Mouse (Mus musculus) mesoderm, embryonic 11.5 days (tissue): ENCODE measurements around the gene Sdhb.
A peak's percentile ranks its signal among the peaks of the same experiment; 100 is the strongest.

Experiments used
- DNase-seq: peaks from one replicate; pipeline ENCODE4 v3.0.0-alpha.2; 2012; ENCODE audit warnings: low read depth, low spot score

Gene Sdhb

DNA sequence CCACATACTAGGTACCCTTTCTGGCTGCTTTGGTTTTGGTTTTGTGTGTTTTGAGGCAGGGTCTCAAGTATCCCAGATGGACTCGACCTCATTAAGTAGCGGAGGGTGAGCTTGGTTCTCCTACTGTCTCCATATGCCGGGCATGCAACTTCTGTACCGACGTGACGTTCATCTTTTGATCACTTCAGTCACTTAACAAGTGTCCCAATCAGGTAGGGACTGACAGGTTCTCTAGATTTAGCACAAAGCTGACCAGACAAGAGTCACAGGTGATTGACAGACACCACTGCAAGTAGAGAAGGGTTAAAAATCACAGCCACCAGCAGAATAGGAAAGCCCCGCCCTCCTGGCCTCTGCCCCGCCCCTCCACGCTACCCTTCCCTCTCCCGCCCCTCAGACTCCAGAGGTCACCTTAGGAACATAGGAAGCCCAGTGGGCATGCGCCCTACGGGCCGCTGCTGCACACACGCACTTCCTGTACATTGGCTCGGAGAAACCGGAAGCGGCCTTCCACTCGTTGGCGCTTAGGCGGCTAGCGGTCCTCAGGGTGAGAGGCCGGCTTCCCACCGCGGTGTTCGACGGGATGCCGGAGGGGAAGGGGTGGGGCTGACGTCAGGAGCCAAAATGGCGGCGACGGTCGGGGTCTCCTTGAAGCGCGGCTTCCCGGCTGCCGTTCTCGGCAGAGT, at the start of gene Sdhb:
Sdhb (plus strand) TSS at position 423 of the 686 bp plus-strand sequence.
- DNase-seq: peak; percentile 99

DNA sequence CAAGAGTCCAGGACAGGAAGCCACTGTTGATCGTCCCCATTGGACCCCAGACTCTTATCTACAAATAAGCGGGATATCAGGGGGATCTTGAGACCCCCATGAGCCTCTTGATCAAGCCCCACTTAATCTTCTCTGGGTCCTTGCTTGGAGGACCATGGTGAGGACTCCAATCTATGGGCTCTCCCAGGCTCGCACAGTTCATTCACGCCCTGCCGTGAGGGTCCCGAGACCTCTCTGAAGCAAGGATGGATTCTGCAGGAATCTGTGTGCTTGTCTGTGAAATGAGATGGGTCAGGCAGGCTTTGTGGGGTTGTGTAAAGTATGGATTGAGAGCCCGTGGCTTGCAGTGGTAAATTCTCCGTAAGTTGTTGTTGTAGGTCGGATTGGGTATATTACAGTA, 49.6 kb upstream of the Sdhb start:
- no peak for DNase-seq

DNA sequence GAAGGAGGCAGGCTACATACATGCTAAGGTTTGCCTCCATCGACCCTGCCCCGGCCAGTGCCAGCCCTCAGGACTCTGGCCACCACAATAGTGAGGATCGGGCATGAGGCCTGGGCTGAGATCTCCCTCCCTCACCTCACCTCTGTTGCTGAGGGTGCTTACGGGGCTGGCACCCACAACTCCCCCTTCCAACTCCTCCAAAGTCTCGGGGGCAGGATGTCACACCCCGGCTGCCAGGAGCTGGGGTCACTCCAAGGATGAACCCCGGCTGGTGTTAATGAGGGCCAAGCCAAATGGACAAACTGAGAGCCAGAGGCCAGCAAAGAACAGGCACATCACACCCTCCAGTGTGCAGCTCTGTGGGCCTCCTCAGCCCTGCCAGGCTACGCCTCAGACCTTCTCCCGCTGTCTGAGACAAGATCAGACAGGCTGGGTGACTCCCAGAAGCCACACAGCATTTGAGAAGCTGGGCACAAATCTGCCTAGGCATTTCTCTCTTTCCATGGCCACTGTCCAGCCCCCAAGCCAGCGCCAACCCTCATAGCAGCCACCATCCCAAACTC, 48.7 kb upstream of the Sdhb start:
- DNase-seq: no peak

DNA sequence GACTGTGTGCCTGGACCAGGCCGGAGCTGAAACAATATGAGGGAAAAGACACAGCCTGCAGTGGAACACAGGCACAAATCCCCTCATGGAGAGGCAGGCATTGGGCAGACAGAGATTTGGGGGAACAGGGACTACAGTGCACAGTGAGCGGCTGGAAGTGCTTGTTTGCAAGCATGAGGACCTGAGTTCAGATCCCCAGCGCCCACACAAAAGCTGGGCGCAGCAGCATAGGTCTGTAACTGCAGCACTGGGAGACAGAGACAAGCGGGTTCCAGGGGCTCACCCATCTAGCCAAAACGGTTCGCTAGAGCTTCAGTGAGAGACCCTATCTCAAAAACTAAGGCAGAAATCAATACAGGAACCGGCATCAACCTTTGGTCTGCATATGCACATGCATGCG, 47.4 kb upstream of the Sdhb start:
- no peak for DNase-seq

DNA sequence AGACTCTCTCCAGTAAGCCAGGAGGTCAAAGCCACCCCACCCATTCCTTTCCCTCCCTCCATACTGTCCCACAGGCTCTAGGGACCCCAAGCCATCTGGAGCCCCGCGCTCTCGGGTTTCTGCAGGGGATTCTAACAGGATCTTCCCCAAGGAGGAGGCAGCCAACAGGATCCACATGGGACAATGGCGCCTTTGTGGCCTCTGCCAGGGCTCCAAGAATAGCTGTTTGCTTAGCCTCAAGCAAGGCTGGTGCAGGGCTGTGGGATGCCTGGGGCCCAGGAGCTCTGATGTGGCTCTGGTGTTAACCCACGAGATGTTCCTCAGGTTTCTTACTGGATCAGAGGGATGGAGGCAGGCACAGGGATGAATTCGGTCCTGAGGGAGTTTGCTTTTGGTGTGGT, 46.3 kb upstream of the Sdhb start:
- DNase-seq: peak; percentile 61

DNA sequence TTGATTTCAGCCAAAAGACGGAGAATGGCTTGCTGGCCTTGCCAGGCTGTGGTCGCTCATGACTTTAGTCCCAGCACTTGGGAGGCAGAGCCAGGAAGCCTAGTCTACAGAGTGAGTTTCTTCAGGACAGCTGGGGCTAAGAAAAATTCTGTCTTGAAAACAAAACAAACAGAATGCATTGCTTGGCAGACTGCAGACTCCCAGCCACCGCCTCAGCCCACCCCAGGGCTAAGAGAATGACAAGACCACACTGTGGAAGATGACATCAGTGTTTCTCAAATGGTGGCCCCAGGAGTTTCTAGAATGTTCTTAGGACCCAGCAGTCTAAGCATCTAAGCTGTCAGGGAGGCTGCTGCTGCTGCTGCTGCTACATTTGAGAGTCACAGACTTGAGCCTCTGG, 45.8 kb upstream of the Sdhb start:
- DNase-seq: no peak

DNA sequence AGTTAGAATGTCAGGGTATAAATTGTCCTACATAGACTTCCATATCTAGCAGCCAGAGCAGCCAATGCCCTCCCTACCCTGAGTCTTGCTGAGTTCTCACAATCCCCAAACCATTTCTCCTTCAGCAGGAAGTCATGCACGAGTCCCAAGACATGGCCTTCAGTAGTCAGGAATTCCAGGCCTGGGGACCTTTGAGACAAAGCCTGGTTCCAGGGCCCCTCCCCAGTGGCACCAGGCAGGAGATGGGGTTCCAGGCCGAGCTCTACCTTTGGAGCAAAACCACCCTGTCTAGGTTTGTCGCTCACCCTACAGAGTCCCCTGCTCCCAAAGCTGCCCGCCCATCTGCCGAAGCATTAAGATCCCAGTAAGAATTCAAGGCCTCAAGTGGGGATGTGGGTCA, 44.7 kb upstream of the Sdhb start:
- no peak for DNase-seq

DNA sequence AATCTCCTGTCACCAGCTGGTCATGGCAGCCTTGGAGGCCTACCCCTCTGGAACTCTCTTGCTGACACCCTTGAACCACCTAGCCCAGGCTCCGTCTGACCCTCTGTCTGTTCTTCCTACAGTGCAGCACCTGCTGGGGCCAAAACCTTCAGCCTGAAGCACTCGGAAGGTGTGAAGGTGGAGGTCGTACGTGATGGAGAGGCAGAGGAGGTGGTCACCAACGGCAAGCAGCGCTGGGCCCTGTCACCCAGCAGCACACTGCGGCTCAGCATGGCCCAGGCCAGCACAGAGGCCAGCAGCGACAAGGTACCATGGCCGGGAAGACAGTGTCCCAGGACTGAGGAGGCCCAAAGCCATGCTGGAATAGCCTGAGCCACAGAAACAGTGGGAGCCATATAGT, 43.6 kb upstream of the Sdhb start:
- DNase-seq: no peak

DNA sequence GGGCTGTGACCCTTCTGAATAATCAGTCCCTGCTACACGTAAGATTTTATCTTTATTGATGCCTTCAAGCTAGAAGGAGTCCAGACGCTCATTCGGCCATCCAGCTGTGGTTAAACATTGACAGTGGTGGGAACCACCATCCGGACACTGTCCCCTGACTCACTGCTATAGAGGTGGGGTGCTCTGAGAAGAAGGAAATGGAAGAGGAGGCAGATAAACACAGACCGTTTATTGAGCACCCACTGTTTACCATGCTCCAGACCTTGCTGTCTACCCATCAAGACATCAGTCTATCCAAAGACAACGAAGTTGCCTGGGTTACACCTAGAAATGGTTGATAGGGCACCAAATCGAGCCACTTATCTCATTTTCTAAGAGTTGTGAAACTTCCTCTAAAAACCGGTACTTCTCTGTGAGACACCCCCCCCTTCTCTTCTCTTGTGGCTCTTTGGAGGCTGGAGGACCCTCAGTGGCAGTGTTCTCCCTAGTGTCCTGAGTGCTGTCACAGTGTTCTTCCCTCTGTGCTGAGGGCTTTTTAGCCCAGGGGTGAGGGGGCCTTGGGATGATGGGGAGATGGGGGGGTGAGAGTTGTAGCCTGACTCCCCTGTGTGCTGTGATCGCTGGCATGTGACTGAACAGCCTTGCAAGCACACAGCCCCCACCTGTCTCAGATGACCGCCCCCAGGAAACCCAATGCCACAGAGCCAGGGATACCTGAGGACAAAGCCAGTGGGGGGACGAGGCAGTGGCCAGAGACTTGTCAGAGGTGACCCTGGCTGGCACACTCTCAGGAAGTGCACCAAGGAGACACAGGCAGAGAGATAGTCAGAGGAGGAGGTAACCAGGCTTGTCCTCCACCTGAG, 40.8 kb upstream of the Sdhb start:
- DNase-seq: no peak

DNA sequence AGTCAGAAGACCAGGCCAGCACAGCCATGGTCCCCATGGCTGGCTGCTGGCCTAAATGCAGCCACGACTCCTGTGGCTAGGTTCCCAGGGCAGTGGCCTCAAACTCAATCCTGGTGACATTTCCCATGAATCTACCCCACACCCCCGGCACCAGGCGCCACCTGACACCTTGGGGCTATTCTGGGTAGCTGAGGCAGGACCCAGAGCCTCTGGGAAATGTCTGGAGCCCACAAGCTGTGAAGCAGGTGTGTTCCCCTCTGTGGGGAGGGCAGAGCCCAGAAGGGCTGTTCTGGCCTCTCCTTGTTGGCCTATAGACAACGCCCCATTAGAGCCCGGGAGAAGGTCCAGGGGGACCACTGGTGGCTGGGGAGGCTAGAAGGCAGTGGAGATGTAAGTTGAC, 38.5 kb upstream of the Sdhb start:
- DNase-seq: no peak

DNA sequence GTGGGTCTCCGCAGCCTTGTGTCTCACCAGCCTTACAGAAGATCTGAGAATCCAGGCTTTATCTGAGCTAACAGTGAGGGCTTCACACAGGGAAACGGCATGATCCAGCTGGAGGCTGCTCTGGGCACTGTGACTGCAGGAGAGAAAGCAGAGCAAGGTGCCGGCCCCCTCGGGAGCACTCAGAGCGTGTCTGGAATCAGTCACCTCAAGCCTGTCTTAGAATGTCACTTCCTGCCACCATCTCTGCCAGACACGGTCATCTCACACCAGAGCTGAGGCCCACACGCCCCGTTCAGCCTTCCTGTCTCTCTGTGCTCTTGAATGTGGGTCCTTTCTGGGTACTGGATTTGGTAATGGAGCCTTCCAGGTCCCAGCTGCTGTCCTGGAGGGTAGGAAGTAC, 35.4 kb upstream of the Sdhb start:
- DNase-seq: no peak

DNA sequence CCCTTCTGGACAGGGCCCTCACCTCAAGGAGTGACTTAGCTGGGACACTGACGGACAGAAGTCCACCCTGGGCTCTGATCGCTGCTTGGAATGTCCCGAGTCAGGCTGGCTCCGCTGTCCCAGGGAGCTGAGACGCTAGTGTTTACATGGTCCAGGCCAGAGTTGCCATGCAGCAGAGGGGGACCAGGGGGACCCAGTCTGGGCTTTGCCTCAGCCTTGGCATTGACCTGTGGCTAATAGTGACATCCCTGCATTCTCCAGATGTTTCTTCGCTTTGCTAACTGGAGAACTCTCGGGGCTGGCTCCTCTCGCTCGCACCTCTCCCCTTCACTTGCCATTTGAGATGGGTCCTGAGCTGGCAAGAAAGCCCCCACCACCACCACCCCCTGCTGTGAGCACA, 32.7 kb upstream of the Sdhb start:
- no peak for DNase-seq

DNA sequence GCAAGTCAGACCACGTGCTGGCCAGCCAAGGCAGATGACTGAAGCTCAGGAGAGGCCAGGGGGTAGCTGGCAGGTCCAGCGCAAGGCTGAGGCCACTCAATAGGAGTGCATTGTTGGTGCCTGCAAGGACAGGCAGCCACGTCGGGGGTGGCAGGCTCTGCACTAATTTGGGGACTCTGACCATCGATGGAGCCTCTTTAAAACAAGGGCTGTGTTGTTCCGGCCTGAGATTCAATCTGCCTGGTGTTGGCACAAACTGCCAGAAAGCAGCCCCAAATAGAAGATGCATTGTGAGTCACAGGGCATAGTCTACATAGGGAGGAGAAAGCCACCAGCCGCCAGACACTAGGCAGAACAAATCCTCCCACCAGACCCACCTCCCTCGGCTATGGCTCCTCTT, 31.3 kb upstream of the Sdhb start:
- DNase-seq: no peak

DNA sequence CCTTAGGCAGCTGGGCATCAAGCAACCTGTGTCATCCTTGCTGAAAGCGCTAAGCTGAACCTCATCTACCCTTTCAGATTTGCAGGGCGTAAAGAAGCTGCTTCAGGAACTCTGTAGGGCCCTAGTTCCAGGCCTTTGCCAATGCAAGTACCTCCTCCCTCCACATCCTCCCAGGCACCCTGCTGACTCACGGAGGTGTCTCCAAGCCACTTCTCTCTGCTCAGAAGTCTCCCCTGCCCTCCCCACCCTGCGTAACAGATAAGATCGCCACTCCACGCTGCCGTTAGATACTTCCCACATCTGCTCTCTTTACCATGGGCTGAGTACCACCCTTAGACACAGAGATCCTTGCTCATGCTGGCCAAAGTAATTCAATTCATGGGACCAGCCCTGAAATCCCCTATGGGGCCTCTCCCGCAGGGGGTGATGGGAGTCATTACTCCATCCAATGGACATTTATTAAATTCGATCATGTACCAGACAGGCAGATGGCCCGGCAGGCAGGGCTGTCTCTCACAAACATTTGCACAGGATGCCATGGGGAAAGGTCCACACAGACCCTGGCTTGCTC, 30.0 kb upstream of the Sdhb start:
- no peak for DNase-seq

DNA sequence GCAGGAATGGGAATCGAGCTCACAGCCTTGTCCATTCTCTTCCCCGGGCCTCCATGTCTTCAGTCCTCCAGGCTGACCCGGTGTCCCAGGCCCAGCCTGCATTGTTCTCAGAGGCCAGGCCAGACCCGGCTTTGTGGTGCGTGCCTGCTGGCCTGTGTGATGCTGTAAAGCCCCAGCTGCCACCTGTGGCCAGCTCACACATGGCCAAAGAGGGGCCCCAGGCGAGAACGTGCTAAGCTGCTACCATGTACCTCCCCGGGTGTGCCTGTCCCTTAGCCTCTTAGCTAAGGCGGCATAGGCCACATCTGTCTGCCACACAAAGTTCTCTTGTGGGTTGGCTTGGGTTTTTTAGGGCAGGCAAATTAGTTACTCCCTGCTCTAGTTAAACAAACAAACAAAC, 25.4 kb upstream of the Sdhb start:
- no peak for DNase-seq

DNA sequence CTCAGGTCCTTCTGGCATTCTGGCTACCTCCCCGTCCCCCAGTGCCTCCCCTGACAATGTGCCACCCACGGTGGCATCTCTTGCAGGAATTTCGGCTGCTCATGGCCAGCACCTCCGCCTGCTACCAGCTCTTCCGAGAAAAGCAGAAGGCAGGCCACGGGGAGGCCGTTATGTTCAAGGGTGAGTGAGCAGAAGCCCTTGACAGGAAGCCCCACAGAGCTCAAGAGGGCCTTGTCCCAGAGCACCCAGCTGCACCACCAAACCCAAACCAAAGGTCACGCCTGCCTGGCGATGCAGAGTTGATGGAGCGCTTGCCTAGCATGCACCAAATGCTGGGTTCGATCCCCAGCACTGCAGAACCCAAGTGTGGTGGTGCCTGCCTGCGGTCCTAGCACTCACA, 16.6 kb upstream of the Sdhb start:
- DNase-seq: no peak

DNA sequence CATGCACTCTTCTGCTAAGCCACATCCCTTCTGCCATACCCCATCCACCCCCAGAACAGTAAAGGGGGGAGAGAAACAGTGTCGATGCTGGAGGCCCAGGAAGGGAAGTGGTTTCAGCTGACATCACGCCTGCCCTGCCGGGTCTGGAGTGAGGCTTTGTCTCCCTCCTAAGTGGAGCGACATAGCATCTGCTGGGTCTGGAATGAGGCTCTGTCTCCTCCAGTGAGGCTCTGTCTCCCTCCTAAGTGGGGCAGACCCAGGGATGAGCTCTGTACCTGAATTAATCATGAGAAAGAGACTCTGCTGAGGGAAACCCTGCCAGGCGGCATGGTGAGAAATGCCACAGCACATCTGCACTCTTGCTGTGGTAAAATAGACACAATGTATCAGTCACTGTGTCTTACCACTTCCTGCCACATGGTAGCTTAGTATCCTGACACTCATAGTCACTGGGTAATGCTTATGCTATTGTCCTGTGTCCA, 16.0 kb upstream of the Sdhb start:
- no peak for DNase-seq

DNA sequence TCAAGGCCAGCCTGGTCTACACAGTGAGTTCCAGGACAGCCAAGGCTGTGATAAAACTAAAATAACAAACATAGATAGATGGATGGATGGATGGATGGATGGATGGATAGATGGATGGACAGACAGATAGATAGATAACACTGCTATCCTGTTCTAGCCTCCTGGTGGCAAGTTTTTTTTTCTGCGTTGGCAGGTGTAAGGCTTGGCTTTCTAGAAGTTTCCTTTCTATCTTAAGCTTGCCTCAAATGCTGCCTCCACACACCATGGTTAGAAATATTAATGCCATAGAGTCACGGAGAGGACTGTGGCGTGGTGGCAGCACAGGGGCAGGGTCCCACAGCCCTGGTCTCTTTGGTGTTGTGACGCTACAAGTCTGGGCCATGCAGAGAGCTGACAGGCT, 15.4 kb upstream of the Sdhb start:
- DNase-seq: no peak

DNA sequence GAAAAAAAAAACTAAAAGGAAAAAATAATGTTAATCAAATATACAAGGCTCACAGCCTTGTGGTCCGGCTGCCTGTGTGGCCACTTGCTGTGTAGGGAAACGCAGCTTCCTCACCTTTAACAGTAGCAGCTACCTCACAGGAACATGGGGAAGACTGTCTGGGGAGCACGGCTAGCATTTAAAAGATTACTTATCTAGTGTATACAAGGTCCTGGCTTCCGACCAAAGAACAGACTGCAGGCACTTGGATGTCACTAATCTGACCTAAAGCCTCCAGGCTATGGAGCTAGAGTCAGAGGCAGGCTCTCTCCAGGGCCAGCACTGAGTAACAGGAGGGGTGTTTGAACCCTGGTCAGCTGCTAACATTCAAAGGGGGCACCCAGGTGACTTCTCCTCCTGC, 15.0 kb upstream of the Sdhb start:
- no peak for DNase-seq

DNA sequence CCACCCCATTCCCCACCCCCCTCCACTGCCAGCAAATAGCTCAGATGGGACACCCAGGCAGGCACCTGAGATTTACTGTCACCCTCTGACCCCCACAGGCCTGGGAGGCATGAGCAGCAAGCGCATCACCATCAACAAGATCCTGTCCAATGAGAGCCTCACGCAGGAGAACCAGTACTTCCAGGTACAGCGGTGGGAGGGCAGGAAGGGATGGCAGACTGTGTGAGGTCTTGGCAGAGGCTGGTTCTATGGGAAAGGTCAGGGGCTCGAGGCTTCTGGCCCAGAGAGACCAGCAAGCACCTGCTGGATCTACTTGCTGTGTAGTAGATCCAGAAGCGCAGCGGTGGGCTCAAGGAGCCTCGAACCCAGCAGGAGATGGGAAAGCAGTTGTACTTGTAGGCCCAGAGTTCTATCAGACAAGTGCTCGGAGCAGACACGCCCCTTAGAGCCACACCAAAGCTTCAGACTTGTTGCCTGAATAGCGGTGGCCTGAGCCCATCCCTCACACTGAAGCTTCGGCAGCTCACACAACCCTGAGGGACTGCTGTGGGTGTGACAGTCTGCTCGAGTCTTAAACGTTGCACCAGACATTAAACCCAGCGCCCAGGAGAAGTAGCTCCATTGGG, 14.3 kb upstream of the Sdhb start:
- no peak for DNase-seq

DNA sequence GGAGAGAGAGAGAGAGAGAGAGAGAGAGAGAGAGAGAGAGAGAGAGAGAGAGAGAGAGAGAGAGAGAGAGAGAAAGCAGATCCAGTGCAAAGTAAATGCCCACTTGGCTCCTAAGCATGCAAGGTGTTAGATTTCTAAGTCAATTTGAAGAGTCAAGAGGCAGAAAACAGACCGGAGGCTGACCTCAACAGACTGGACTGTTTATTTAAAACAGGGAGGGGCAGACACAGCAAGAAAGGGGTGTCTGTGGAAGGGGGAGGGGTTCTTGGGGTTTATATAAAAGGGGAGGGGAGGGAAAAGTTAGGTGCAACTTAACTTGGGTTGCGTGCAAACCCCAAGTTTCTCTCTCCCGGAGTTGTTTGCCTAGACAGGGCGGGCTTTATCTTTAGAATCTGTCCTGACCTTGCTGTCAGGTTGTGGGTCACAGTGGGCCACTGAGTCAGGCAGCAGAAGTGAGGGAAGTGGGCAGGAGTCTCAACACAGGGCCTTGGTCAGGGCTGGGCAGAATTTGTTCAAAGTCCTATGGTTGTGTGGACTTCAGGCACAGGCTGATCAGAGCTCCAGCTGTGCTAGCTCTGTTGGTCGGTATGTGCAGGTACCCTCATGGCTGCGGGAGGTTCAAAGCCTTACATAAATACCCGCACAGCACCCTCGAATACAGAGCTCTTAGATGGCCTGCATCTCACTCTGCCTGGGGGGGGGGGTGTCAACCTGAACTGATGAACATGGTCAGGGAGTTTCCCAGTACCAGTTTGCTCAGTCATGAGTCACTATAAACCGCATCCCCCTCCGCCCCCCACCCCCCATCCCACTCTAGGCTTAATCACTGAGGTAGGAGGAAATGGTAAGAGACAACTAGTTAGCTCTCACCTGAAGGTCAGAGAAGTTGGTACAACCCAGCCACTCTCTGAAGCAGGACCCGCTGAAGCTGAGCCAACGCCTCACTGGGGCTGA, 13.2 kb upstream of the Sdhb start:
- no peak for DNase-seq
